Mouse (Mus musculus) heart, postnatal 14 days (tissue): ENCODE measurements around the gene Pcsk5. TPM values are rescaled to one million over a fixed set of nuclear protein-coding genes. Genes with fewer than 3 reads are reported as not detected.

Experiments
- DNase-seq, 2 experiments: peaks; one replicate each; pipeline ENCODE4 v3.0.0; 2021 to 2022
- intact Hi-C: fragments of 180-260 bp; cut with DNase I; formaldehyde crosslinking; loops from one replicate; pipeline ENCODE4 v1.15.1; 2025
- total RNA-seq, 2 experiments: library from RNA; stranded (reverse); gene quantifications; 2 replicates each; pipeline ENCODE4 v1.2.3; 2021

The Pcsk5 gene
- total RNA-seq, 2 experiments from 2014 or later = 3.8 to 4.8 TPM

DNA sequence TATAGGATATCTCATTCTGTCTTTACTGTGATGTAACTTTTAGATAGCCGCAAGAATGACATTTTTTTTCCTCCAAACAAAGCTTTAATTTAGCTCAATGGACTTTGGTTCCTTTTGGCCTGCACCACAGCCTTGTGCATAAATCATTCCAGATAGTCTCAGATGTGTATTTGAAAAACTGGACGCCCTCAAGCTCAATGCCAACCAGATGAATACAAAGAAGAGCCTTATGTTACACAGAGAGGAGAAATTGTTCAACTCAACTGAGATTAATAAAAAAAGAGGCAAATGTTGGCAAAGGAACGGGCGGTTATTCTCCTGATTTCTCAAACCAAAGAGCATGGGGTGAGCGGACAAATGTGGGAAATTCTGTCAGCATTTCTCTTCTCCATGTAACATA is 75.8 kb downstream of the Pcsk5 start:
- intact Hi-C loops = no loop called here
- DNase-seq = no peak

DNA sequence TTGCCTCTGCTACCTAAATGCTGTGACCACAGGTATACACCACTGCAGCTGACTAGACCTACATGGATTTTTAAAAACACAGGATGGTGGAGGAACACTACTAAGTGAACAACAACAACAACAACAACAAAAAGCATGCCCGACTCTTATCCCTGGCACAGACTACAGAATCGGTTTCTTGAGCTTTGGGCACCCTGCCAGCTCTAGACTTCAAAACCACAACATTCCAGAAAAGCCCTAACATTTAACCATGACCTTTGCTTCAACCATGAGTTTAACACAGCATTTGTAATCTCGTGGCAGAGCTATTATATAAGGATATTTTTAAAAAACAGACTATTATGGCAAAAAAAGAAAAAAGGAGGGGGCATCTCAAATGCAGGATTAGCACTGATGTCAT is 84.6 kb downstream of the Pcsk5 start:
- intact Hi-C loops = no loop called here
- DNase-seq = no peak

DNA sequence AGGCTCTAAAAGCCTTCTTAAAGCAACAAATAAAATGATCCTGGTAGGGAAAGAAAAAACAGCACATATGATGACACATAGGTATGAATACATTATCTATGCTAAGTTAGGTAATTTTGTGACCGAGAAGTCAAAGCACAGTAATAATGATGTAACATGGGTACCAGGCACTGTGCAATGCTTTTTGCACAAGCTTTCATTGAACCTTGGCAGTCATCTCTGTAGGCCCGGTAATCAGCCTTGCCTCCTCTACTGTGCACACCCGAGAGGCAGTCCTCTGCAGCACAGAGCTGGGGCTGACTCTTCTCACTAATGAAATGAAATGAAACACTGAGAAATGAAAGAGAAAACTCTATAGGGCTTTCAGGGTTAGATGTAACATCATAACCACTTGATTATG is 89.1 kb downstream of the Pcsk5 start:
- intact Hi-C loops = no loop called here
- DNase-seq = no peak

DNA sequence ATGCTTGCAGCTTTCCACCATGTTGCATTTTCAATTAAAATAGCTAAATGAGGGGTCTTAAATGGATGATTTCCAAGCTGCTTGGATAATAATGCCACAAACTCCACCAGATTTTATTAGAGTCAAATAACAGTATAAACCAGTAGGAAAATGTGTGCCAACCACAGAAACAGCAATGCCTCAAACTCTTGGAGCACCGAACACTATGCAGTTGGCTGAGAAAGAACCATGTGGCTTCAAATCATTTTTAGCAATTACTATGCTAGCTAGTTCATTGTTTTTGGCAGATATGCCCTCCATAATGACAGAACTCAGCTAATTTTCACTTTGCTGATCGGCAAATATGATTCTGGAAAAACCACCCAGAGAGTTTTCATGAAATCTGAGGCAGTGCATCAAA is 92.1 kb downstream of the Pcsk5 start:
- no peak for DNase-seq
- intact Hi-C loops = no loop called here

DNA sequence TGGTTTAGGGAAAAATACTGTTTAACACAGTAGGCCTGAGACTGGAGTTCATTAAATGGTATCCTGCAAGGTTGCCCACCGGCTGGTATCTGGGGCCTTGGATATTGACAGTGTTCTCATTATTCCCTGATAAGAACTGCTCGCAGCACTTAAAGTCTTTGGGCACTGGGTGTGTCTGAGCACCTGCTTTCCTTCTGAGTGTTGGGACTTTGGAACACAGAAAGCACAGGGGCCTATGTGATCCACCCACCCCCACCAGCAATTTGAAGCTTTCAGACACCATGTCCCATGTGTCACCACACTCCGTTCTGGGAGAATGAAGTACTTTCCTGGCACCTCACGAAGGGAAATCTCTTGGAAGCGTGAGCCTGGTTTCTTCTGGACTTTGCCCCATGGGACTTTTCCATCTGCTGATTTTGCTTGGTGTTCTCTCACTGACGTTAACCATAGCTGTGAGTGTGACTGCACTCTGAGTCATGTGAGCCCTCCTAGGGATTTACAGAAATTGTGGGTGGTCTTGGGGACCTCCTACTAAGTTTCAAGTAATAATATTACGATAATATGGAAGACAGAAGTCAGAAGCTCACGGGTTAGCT is 92.9 kb downstream of the Pcsk5 start:
- DNase-seq = no peak
- intact Hi-C loops = no loop called here

DNA sequence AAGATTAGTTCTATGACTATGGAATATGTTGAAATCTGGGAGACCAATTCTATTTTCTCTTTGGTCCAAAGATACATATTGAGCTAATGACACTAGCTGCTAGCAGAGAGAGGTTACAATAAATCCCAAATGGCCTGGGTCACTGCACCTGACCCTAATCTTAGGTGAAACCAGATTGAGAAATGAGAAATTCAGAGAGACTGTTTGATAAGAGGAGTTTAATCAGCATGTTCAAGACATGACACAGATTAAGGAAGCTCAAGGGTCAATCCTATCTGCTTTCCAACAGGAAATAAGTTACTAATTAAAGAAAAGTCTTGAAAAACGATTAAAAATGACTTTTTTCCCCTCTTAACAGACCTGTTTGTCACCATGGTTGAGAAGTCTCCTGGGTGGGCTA is 96.0 kb downstream of the Pcsk5 start:
- intact Hi-C loops = no loop called here
- DNase-seq = no peak

DNA sequence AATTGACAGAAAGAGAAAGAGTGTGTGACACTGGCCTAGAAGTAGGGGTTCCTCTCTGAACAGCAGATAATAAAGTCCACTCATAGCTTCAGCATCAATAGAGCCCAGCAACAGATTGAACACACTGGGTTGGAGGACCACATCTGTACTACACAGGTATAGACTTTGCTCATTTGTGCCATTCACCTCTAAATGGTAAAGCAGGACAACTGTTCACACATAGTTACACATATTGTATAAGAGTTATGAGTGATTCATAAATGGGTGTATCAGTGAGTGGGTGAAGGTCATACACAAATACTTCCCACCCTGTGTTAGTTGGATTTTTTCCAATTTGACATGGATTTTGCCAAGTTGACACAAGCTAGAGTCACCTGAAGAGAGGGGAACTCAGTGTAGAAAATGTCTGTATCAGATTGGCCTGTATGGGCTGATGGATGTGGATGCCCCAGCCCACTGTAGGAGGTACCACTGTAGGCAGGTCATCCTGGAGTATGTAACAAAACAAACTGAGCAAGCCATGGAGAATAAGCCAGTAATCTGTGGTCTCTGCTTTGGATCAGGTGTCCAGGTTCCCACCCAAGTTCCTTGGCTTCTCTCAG is 104.7 kb downstream of the Pcsk5 start:
- DNase-seq = no peak
- intact Hi-C loops = no loop called here

DNA sequence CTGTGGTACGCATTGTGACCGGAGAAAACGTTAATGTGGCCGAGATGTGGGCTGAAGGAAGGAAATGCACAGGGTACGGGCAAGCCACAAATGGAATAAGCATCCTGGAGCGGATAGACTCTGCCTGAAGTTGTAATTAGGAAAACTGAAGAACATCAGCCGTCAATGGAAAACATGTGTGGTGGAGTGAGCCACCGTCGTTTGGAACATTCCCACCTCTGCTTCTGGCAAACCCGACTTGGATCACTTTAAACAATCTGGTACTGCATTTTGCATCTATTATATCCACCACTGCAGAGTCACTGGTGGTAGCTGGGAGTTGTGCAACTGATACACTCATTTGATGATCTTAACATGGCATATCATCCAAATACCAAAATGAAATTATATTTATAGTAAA is 120.4 kb downstream of the Pcsk5 start:
- intact Hi-C loops = no loop called here
- DNase-seq = no peak

DNA sequence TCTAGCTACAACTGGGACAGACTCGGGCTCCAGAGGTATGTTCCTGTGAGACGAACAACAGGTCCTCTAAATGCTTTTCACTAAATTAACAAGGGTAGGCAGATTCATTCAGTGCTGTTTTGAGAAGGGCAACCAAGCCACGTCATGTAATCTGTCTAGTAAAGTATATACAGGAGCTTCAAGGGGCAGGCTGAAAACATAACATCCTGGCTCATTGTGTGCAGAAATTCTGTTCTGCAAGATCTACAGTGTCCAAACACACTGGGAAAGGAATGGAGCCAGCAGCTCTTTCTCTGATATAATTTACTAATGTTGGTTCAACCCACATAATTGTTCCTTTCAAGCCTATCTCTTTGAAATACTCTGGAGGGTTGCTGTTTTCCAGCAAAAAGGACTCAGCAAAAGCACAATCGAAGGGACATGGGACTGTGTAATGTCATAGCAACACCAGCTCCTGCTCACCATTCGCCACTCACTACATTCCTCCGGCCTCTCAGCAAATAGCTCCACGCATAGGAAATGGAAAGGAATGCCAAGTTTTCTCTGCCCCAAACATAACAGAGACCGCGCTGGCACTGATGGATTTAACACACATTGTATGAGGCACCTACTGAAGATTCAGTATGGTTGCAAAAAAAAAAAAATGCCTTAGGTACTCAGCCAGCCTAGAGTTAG is 122.0 kb downstream of the Pcsk5 start:
- DNase-seq = peak in 1 of 2 experiments; percentile 3
- intact Hi-C loops = no loop called here

DNA sequence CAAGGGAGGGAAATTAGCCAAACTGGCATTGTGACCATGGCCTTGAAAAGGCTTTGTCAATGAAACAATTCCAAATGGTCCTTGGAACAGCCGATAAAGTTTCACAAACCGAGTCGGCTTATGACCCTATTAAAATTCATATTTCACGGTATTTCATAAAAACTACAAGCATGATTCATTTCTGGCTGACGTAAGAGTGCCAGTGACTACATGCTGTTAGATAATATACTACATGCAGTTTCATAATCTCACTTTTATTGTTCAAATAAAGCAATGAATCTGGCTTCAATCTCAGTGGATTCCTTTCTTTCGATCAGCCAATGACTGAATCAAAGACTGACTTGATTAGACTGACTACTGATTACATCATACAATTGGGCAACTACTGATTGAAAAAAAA is 145.8 kb downstream of the Pcsk5 start:
- intact Hi-C loops = no loop called here

DNA sequence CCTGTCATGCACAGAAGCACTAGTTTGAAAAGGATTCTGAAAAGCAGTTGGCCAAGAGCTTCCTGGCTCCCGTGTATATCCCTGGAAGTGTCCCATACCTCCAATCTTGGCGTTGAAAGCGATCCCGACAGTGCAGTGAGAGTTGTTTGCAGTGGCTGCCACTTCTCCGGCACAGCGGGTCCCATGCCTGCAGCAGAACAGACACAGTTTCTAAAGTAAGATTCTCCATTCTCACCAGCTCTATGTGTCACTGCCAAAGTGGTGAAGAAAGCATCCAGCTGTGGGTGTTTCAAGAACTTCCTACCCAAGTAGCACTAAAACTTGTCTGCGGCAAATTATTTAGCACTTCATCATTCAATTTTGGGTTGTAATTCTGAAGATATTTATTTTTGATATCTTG is 159.1 kb downstream of the Pcsk5 start:
- DNase-seq = no peak
- intact Hi-C loops = no loop called here

More for the DNA sequence above, 145.8 kb downstream of the Pcsk5 start:
- no peak for DNase-seq

DNA sequence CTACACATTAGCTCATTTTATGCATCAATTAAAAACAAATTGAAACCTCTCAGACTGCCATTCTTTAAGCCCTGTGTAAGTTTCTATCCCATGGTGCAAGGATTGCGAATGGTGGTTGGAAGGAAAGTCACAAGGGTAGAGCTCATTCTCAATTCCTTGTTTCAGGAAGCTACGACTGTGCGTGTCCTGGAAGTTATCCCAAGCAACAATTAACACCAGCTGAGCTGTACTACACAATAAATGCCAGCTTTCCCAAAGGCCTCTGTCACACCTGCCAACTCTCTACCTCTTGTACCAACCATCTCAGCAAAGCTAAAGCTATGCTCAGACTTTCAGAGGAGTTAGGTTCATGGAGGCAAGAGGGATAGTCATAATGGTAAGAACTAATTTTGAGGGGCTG is 174.8 kb downstream of the Pcsk5 start:
- intact Hi-C loops = no loop called here
- no peak for DNase-seq

DNA sequence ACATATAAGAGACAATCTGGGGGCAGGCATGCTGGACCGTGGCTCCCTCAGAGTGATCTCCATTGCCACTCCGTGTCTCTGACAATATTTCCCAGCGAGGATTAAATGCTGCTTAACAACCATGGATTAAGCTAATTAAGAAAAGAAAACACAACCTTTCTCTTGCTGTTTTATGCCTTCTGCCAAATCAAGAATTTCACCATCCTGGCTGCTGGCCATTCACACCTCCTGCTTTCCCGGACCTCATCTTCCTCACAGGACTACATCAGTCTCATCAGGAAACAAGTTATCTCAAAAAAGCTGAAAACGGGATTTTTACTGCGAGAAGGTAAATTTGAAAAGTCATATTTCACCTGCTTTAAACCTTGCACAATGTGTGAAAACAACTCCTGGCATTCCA is 175.2 kb downstream of the Pcsk5 start:
- intact Hi-C loops = no loop called here
- no peak for DNase-seq

DNA sequence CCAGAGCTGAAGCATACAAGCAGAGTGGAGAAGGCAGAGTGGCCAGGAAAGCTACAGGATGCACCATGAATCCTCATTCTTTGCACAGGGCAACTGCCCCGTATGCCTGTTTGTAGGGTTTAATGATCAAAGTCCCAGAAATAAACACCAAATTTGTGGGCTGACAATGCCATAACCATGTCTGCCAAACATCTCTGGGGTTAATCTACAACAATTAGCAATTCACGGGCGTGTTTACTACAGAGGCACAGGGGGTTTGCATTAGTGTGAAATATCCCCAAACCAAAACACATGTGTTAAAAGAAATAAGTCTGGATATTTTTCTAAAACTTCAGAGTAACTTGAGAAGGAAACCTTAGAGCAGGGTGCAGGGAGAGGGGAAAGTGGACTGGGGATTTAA is 178.1 kb downstream of the Pcsk5 start:
- DNase-seq = no peak
- intact Hi-C loops = no loop called here

DNA sequence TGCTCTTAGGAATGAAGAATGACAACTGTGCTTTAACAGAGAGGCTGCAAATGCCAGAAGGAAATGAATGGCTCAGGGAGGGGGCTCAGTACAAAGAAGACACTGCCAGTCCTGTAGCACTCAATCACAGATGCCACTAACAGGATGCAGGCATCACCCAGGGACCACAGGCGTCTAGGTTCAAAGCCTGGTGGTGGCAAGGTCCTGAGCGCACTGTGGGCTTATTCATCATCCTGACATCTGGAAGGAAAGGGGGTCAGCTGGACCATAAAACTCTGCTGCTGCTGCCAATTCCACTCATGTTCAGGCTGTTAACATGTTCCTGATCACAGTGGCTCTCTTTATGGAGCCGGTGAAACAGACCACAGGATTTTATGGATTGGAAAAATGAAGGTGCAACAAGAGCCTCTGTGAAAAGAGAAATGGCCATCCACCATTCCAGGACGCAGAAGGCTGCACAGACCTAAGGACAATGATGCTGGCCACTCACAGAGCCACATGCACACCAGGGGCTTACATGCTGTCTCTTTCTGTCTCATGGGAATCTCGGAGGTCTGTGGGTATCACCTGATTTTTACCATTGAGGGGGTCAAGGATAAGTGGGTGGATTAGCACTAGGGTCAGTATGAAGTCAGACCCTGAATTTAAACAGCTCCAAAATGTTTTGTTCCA is 186.5 kb downstream of the Pcsk5 start:
- DNase-seq = no peak
- intact Hi-C loops = no loop called here

DNA sequence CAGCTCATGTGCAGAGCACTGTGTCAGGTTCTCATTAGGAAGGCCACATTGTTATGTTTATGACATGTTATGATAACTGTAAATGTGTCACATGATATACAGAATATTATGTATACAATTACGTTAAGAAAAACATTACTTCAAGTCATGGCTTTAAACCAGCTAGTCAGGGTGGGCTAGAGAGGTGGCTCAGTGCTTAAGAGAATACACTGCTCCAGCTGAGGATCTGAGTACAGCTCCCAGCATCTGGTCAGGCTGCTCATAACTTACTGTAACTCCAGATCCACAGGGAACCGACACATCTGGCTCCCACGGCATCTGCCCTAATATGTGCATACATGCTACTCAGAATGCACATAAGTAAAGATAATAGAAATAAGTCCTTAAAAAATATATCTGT is 187.5 kb downstream of the Pcsk5 start:
- intact Hi-C loops = no loop called here
- DNase-seq = no peak

DNA sequence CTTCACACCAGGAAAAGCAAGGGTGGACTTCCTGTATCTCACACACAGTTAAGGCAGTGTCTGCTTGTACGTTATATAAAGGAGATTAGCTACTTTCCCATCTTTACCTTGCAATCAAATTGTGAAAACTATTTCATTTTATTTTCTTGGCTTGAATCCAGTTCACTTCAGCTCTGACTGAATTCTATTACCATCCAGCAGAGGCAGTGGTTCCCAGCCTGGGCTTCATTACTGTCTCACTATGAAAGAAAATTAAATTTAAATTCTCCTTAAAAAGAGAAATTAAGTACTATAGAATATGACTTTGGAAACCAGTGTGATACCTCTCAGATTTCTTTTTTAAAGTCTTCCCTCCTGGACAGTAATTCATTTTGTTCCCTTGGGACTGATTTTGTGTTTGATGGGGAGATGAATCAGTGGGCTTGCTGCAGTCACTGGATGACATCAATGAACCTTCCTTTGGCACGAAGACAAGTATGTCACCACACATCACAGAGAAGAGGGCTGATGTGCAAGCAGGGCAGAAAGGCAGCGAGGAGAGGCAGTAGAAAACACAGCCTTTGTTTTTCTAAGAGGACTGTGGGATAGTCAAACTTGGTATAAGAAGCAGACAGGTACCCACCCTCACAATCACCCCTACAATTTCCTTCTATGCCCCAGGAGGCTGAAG is 194.2 kb downstream of the Pcsk5 start:
- no peak for DNase-seq
- intact Hi-C loops = no loop called here

DNA sequence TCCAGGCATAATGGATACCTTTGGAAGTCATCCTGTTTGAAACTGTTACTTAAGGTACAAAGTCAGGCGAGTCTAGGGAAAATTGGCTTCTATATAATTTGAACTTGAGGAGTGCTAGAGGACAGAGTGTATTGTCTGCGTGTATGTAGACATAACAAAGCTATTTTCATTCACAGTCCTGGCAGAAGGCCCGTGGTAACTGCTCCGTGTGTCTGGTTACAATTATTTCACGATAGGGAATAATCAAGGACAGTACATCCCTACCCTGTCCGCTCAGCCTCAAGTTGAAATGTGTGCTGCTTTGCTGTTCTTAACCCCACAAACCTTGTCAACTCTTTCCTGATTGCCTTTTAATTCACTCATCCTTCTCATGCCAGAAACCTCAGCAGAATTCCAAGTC is 201.4 kb downstream of the Pcsk5 start:
- no peak for DNase-seq
- intact Hi-C loops = no loop called here

DNA sequence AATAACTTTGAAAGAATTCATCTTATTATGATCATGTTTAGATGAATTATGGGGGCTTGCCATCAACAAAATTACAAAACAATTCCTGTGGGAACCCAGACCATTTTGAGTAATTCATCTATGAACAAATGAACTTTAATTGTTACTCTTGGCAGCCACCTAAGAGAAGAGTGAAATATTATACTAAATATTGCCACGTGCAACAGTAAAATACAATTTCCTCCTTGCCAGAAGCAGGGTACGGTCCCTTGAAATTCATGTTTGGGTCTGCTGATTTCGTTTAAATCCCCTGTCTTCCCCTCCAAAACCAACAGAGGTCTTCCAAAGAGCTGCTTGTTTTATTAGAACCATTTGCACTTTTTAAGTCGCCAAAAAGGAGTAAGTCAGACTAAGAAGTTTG is 221.8 kb downstream of the Pcsk5 start:
- DNase-seq = no peak
- intact Hi-C loops = no loop called here

DNA sequence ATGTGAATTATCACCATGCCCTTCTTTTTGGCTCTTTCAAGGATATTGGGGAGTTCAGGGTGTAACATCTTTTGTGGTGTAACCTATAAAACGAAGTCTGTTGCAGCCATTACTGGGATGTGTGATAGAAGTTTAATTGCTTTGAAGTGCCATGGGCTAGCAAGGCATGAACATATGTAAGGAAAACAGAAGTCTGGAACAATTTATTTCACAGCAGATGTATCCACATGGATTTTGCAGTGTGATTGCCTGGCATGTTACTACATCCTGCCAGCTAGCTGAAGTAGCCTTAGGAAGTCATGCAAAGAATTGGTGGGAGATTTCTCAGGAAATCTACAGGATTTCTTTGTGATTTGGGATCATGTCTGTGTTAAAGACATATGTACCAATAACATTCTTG is 230.9 kb downstream of the Pcsk5 start:
- intact Hi-C loops = no loop called here
- DNase-seq = no peak

DNA sequence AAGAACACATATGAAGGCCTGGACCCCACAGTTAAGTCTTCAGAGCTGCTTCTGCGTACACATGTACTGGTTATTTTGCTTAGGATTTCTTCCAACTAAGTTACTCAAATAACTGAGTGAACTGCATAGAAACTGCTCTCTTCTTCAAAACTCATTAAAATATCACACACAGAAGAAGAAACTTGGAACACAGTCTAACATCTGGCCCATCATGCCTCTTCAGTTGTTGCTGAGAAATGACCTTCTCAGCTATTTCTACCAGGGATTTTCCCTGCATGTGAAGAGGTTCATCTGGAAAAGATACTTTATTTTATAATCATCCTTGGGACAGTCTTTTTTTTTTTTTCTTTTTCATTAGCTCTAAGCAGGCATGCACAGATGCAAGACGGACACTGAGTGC is 231.3 kb downstream of the Pcsk5 start:
- no peak for DNase-seq
- intact Hi-C loops = no loop called here
